ENCODE assay signal across 8 mouse cellular contexts in the genomic region with DNA sequence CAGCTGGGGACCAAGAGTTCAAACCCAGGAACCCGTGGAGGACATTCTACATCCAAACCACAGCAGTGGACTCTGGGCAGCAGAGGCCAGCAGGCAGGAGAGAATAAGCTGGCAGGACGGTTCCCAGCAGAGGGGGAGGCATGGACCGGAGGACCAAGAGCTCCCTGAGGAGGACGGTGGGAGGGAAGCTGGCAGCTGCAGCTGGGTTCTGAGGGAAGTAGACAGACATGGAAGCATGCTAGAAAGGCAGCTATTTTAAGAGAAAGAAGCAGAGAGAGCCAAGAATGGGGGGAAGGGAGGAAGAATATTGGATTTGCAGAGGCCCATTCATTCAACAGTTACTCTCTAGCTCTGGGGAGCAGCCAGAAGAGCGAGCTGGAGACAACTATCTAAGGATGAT. TPM values are rescaled to one million over a fixed set of nuclear protein-coding genes. Genes with fewer than 3 reads are reported as not detected.
DNase-seq lines count a peak whose midpoint lies in the region; ATAC-seq and TF ChIP-seq lines count a peak whose summit lies in the region.
"Had no signal": no experiment of that assay in that cellular context is flagged by ENCODE, and none has a peak within 500 bp of the region (broad histone marks: within the 10 kb centered on the region; RNA-seq: fewer than 3 reads in every experiment).

No protein-coding gene starts in this region.

- no peak overlapping the region for H3K4me2 ChIP-seq in lung, postnatal 0 days (replicated peaks; ENCODE audit: low read depth, low read length)

- no peaks in the 10 kb centered on the region for H3K36me3 ChIP-seq in lung, postnatal 0 days (ENCODE audit: insufficient read depth, low read length)

- no peak overlapping the region for H3K9ac ChIP-seq in lung, postnatal 0 days (replicated peaks; ENCODE audit: low read depth)

- H3K9me3 ChIP-seq in lung, postnatal 0 days (ENCODE audit: low read length), result no peaks in the 10 kb centered on the region

- DNase-seq in lung, postnatal 0 days (ENCODE audit: low spot score), result peak; percentile 7
- no peak for DNase-seq in lung, adult 18-20 months
- peak; percentile 65 to 81 for DNase-seq in frontal cortex, postnatal 36 days (ENCODE audit: low spot score in 2 of 2)
- DNase-seq in layer of hippocampus, adult 2 months (ENCODE audit: low spot score in 2 of 2), result peak; percentile 33 to 48
- DNase-seq in skeletal muscle tissue, adult 2 months (ENCODE audit: low read depth, low spot score), result peak; percentile 21
- no peak for DNase-seq in adrenal gland, postnatal 25 days

- no peak for TF ChIP-seq CTCF in lung, postnatal 0 days (IDR thresholded peaks at IDR 0.05)
- TF ChIP-seq CTCF in layer of hippocampus, adult 2 months (conservative IDR thresholded peaks at IDR 0.05), result no peak

- TF ChIP-seq EP300 in lung, postnatal 0 days (IDR thresholded peaks at IDR 0.05), result no peak

- H3K27ac ChIP-seq in lung, postnatal 0 days (ENCODE audit: low read length), result no peak overlapping the region
- H3K27ac ChIP-seq in layer of hippocampus, adult 2 months, result no peak overlapping the region

- no peaks in the 10 kb centered on the region for H3K4me1 ChIP-seq in lung, postnatal 0 days (ENCODE audit: insufficient read depth, low read depth, low read length)

- H3K27me3 ChIP-seq in lung, postnatal 0 days (replicated peaks; ENCODE audit: insufficient read depth, low read length), result no peaks in the 10 kb centered on the region

- peak; percentile 9; the same call in 1 of the 2 replicates for ATAC-seq in lung, postnatal 0 days
- no peak for ATAC-seq in megakaryocyte progenitor cell, adult 5-6 weeks (replicated peaks; ENCODE audit: poor library complexity)

- 46% methylated on average over 5 of the region's 5 CpGs for WGBS in lung, postnatal 0 days

- no peak overlapping the region for H3K4me3 ChIP-seq in lung, postnatal 0 days (ENCODE audit: low read depth, low read length)
- no peak overlapping the region for H3K4me3 ChIP-seq in layer of hippocampus, adult 2 months
- H3K4me3 ChIP-seq: myocyte had no signal

RNA-seq across cellular contexts. Expression of a gene that starts 47.1 kb away (rescaled TPM):
- polyA plus RNA-seq in lung, postnatal 0 days (2015; fragmentation: Nextera tagmentation; extraction: Ambion mirVana), result 6.1 and 6.4 TPM in 2 replicates
- total RNA-seq in layer of hippocampus, adult 2 months (2021), result 1 to 10 TPM; 6.3 TPM
- 52.7 and 55.6 TPM in 2 replicates for total RNA-seq in adrenal gland, postnatal 25 days (2021)
- 4.0 and 4.8 TPM in 2 replicates for total RNA-seq in megakaryocyte progenitor cell, adult 5-6 weeks (2015)
- total RNA-seq in megakaryocyte progenitor cell, adult 5-6 weeks (2017), result 7.0 and 8.8 TPM in 2 replicates

Comparison
In these comparisons a context has a peak if more than half of its experiments do, and no peak if none do; other contexts are left out.
1. DNase-seq: peak in lung, postnatal 0 days (single experiment), frontal cortex, postnatal 36 days (2 of 2), layer of hippocampus, adult 2 months (2 of 2) and skeletal muscle tissue, adult 2 months (single experiment); none in lung, adult 18-20 months (0 of 2) and adrenal gland, postnatal 25 days (single experiment).